Mouse (Mus musculus): ENCODE measurements around the gene Pcp4. TPM values are rescaled to one million over a fixed set of nuclear protein-coding genes. Genes with fewer than 3 reads are reported as not detected.

Pcp4 gene
- total RNA-seq, 2 experiments from 2014 or later: 2.0 to 2.8 TPM

- intact Hi-C loops (cut with DNase I): no loop called here
- DNase-seq (ENCODE audit: low spot score): no peak
Measured at GRCm38 (mm10) chr16:96558341-96558740, 90.9 kb downstream of the Pcp4 start.

- intact Hi-C loops (cut with DNase I): no loop called here
- DNase-seq (ENCODE audit: low spot score): no peak
Measured at GRCm38 (mm10) chr16:96559796-96560195, 92.4 kb downstream of the Pcp4 start.

- intact Hi-C loops (cut with DNase I): no loop called here
- DNase-seq (ENCODE audit: low spot score): no peak
Measured at GRCm38 (mm10) chr16:96563350-96564257, 96.2 kb downstream of the Pcp4 start.

GRCm38 (mm10) chr16:96567428-96567827 is 100.0 kb downstream of the Pcp4 start:
- DNase-seq (ENCODE audit: low spot score): no peak
- intact Hi-C loops (cut with DNase I): no loop called here

Other genes starting within 250 kb of the Pcp4 start
- not detected for gene B3galt5, start 231.8 kb upstream of the Pcp4 start, total RNA-seq (2021)
- gene Itgb2l, start 24.0 kb upstream of the Pcp4 start, total RNA-seq (2021): not detected

Measured in heart, postnatal 25 days (tissue).